Mouse (Mus musculus): Measurements from ENCODE around the gene Wnt9a. TPM values are rescaled to one million over a fixed set of nuclear protein-coding genes. Genes with fewer than 3 reads are reported as not detected.

Wnt9a gene
- polyA plus RNA-seq, 1 experiment from 2014 or later = 3.9 TPM

DNA sequence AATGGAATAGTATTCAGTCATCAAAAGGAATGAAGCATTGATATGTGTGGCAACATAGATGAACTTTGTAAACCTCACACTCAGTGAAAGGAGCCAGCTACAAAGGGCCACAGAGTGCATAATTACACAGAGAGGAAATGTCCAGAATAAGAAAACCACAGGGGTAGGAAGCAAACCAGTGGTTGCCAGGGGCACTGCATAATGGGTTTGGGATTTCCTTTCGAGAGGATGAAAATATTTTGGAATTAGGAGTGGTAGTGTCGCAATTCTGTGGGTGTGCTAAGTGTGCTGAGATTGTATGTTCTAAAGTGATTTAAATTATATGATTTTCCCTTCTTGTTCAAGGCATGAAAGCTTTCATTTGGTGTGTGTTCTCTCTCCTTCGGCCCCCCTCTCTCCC, 32.5 kb upstream of the Wnt9a start:
- H3K4me1 ChIP-seq (replicated peaks; ENCODE audit: control insufficient read depth, insufficient read depth, low read length) = no peaks in the 10 kb centered on the region
- no peaks in the 10 kb centered on the region; the same call in 1 of the 2 replicates for H3K27me3 ChIP-seq (ENCODE audit: control insufficient read depth, insufficient read depth, low read depth, low read length)
- no peaks in the 10 kb centered on the region for H3K9me3 ChIP-seq (ENCODE audit: control insufficient read depth, low read length)
- no peak overlapping the region for H3K4me3 ChIP-seq (ENCODE audit: low read length)
- no peak overlapping the region for H3K9ac ChIP-seq (ENCODE audit: low read length)
- H3K4me2 ChIP-seq (ENCODE audit: low read depth, low read length) = no peak overlapping the region
- 74% methylated on average over 2 of the region's 3 CpGs for WGBS
- no peak for ATAC-seq (ENCODE audit: low read depth)
- H3K27ac ChIP-seq (ENCODE audit: low read length) = no peak overlapping the region
- H3K36me3 ChIP-seq (ENCODE audit: control insufficient read depth, insufficient read depth, low read length) = no peaks in the 10 kb centered on the region

DNA sequence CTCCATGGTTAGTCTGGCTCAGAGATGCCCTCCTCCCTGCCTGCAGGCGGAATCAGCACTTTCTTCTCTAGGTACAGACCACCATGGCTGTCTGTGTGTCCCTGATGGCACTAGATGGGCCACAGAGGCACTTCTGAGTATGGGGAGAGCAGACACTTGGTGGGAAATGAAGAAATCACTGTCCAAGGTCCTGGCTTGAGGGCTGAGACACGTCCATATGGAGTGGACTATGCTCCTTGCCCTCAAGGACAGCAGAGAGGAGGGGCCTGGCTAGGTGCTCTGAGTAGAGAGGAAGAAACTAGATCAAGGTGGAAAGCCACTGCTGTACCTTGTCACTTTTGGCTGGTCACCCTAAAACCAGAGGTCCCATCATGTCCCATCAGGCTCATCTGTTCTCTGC, 29.9 kb upstream of the Wnt9a start:
- Histone ChIP-seq H3K27me3 (ENCODE audit: control insufficient read depth, insufficient read depth, low read depth, low read length) (peaks cover 8% of the 10 kb centered on the region), H3K27ac (ENCODE audit: low read length) (no peak overlapping the region), H3K36me3 (ENCODE audit: control insufficient read depth, insufficient read depth, low read length) (no peaks in the 10 kb centered on the region), H3K9ac (ENCODE audit: low read length) (no peak overlapping the region), H3K9me3 (ENCODE audit: control insufficient read depth, low read length) (no peaks in the 10 kb centered on the region), H3K4me1 (replicated peaks; ENCODE audit: control insufficient read depth, insufficient read depth, low read length) (no peaks in the 10 kb centered on the region), H3K4me3 (ENCODE audit: low read length) (no peak overlapping the region), H3K4me2 (ENCODE audit: low read depth, low read length) (no peak overlapping the region)
- no peak for ATAC-seq (ENCODE audit: low read depth)
- 21% methylated on average over 2 of the region's 2 CpGs for WGBS

DNA sequence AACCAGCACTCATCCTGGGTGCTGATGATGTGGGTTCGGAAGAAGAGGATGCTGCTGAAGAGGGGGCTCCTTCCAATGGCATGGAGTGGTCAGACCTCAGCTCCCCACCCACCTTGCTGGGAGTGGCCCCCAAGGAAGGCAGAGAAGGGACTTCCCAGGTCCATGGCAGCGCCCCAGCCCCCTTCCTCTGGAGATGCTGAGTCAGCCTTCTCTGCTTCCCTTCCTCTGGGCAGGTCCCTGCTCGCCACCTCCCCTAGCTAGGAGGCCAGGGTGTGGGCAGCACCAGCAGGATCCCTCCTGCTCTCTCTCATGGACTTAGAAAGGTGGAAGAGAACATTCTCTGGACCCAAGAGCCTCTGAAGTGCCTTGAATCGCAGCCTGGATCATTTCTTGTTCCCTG, 28.7 kb upstream of the Wnt9a start:
- Histone ChIP-seq H3K27ac (ENCODE audit: low read length) (no peak overlapping the region), H3K4me2 (ENCODE audit: low read depth, low read length) (no peak overlapping the region), H3K4me3 (ENCODE audit: low read length) (no peak overlapping the region), H3K9ac (ENCODE audit: low read length) (no peak overlapping the region), H3K36me3 (ENCODE audit: control insufficient read depth, insufficient read depth, low read length) (no peaks in the 10 kb centered on the region), H3K27me3 (ENCODE audit: control insufficient read depth, insufficient read depth, low read depth, low read length) (peaks cover 8% of the 10 kb centered on the region), H3K4me1 (replicated peaks; ENCODE audit: control insufficient read depth, insufficient read depth, low read length) (no peaks in the 10 kb centered on the region), H3K9me3 (ENCODE audit: control insufficient read depth, low read length) (no peaks in the 10 kb centered on the region)
- WGBS = 69% methylated on average over 4 of the region's 4 CpGs
- no peak for ATAC-seq (ENCODE audit: low read depth)

DNA sequence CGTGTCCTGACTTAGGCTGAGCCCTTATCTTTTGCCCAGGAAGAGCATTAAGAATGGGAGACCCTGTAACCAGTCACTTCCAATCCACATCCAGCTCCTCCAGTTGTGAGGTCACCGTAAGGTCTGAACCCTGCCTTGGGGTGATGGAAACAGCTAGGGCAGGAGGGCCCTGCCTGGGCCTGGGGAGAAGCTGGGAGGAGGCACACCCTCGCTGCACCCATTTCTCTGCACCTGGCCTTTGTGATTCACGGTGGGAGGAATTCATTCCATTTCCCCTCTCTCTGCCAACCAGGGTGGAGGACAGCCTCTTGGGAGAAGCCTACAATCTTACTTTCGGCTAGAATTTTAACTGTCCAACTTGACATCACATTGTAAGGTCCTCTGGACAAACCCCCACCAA, 24.6 kb upstream of the Wnt9a start:
- H3K9ac ChIP-seq (ENCODE audit: low read length) = no peak overlapping the region
- 53% methylated on average over 5 of the region's 5 CpGs for WGBS
- no peaks in the 10 kb centered on the region for H3K9me3 ChIP-seq (ENCODE audit: control insufficient read depth, low read length)
- no peaks in the 10 kb centered on the region for H3K4me1 ChIP-seq (replicated peaks; ENCODE audit: control insufficient read depth, insufficient read depth, low read length)
- H3K36me3 ChIP-seq (ENCODE audit: control insufficient read depth, insufficient read depth, low read length) = no peaks in the 10 kb centered on the region
- peaks cover 30% of the 10 kb centered on the region for H3K27me3 ChIP-seq (ENCODE audit: control insufficient read depth, insufficient read depth, low read depth, low read length)
- H3K27ac ChIP-seq (ENCODE audit: low read length) = no peak overlapping the region
- no peak for ATAC-seq (ENCODE audit: low read depth)
- no peak overlapping the region for H3K4me2 ChIP-seq (ENCODE audit: low read depth, low read length)
- H3K4me3 ChIP-seq (ENCODE audit: low read length) = no peak overlapping the region

DNA sequence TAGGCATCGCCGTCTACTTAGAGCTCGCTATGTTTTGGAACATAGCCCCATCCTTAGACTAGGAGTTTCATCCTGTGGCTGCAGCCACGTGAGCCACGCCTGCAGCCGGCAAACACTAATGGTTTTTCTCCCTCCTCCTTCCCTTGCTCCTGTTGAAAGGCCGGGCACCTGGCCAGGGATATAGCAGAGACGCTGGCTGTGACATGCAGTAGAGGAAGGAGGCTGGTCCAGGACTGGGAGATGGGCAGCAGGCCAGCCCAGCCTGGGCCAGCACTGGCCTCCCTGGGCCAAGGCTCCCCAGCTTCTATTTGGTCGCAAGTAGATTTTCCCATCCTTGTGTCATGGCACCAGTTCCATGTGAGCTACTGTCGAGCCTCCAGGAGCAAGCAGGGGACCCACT, 23.8 kb upstream of the Wnt9a start:
- Histone ChIP-seq H3K4me3 (ENCODE audit: low read length) (no peak overlapping the region), H3K9ac (ENCODE audit: low read length) (no peak overlapping the region), H3K27me3 (ENCODE audit: control insufficient read depth, insufficient read depth, low read depth, low read length) (peaks cover 38% of the 10 kb centered on the region), H3K9me3 (ENCODE audit: control insufficient read depth, low read length) (no peaks in the 10 kb centered on the region), H3K4me2 (ENCODE audit: low read depth, low read length) (no peak overlapping the region), H3K4me1 (replicated peaks; ENCODE audit: control insufficient read depth, insufficient read depth, low read length) (no peaks in the 10 kb centered on the region), H3K36me3 (ENCODE audit: control insufficient read depth, insufficient read depth, low read length) (no peaks in the 10 kb centered on the region), H3K27ac (ENCODE audit: low read length) (no peak overlapping the region)
- 46% methylated on average over 10 of the region's 10 CpGs for WGBS
- ATAC-seq (ENCODE audit: low read depth) = peak; percentile 72

DNA sequence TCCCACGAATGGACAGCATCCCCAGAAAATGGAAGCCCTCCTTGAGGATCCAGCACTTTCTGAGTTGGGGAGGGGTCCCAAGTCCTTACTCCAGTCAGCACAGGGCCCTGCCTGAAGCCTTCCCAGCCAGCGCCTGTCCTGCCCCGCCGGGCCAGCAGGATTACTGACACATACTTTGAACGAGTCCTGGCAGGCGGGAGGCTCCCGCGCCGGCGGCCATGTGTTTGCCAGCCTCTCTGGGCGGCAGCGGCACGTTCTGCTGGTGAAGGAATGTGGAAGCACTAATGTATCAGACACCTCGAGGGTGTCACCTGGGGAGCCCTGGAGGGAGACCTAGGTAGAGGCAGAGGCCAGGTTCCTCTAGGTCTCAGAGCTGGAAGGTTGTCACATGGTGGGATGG, 22.6 kb upstream of the Wnt9a start:
- no peaks in the 10 kb centered on the region for H3K36me3 ChIP-seq (ENCODE audit: control insufficient read depth, insufficient read depth, low read length)
- no peak overlapping the region; the same call in 1 of the 2 replicates for H3K9ac ChIP-seq (ENCODE audit: low read length)
- no peak overlapping the region for H3K27ac ChIP-seq (ENCODE audit: low read length)
- no peaks in the 10 kb centered on the region for H3K9me3 ChIP-seq (ENCODE audit: control insufficient read depth, low read length)
- no peak overlapping the region for H3K4me3 ChIP-seq (ENCODE audit: low read length)
- no peak overlapping the region for H3K4me2 ChIP-seq (ENCODE audit: low read depth, low read length)
- ATAC-seq (ENCODE audit: low read depth) = no peak
- H3K4me1 ChIP-seq (replicated peaks; ENCODE audit: control insufficient read depth, insufficient read depth, low read length) = no peaks in the 10 kb centered on the region
- WGBS = 12% methylated on average over 14 of the region's 14 CpGs
- H3K27me3 ChIP-seq (ENCODE audit: control insufficient read depth, insufficient read depth, low read depth, low read length) = peaks cover 50% of the 10 kb centered on the region

DNA sequence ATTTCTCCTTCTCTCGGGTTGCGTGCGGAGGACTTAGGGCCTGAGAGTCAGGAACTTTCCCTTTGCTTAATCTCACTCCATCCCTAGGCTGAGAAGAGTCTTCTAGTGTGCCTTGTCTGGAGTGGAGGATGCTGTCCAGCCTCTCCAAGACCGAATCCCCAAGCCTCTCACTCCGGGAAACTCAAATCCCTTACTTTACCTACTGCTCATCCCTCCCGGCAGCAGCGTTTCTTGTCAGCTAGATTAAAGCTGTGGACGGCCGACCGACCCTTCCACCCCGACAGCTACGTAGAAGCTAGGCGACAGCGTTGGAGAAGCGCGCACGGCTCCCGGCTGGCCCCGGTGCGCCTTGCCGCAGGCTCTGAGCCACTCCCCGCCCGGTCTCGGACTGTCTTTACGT, 17.0 kb upstream of the Wnt9a start:
- Histone ChIP-seq H3K4me1 (replicated peaks; ENCODE audit: control insufficient read depth, insufficient read depth, low read length) (peaks cover 5% of the 10 kb centered on the region), H3K36me3 (ENCODE audit: control insufficient read depth, insufficient read depth, low read length) (no peaks in the 10 kb centered on the region), H3K9ac (ENCODE audit: low read length) (no peak overlapping the region), H3K9me3 (ENCODE audit: control insufficient read depth, low read length) (no peaks in the 10 kb centered on the region), H3K27me3 (ENCODE audit: control insufficient read depth, insufficient read depth, low read depth, low read length) (peaks cover 85% of the 10 kb centered on the region), H3K27ac (ENCODE audit: low read length) (no peak overlapping the region), H3K4me3 (ENCODE audit: low read length) (no peak overlapping the region), H3K4me2 (ENCODE audit: low read depth, low read length) (0 out of 2 replicates have a peak overlapping the region, but pooled peaks have one; percentile 32)
- no peak for ATAC-seq (ENCODE audit: low read depth)
- 1% methylated on average over 25 of the region's 25 CpGs for WGBS

DNA sequence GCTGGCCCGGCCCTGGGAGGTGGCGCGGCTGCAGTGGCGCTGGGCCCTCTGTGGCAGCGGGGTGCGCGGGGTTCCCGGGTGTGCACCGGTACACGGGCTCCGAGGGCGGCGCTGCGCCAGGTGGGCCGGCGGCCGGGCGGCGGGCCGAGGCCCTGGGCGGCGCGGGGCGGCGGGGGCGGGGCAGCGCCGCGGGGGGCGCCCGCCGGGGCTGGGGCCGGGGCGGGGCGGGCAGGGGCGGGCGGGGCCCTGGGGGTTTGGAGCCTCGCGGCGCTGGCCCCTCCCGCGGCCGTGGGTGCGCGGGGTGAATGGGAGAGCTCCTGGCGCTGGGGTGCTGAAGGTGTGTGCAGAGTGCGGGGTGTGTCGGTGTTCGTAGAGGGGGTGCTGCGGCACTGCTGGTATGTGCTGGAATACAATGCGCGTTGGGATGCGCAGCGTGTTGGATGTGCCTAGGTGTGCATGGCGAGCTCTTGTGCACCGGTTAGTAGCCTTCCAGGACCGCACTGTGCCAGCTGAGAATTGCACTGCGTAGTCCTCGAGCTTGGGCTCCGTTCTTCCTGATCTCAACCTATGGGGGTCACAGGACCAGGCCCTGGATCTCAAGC, 15.9 kb upstream of the Wnt9a start, which contains the start of gene Wnt3a:
Gene Wnt3a (minus strand): TSS at position 51 of the 602 bp plus-strand sequence.
- Histone ChIP-seq H3K9ac (ENCODE audit: low read length) (no peak within 1 kb of the TSS), H3K4me3 (ENCODE audit: low read length) (peak within 1 kb of the TSS; percentile 45), H3K4me2 (ENCODE audit: low read depth, low read length) (peak within 1 kb of the TSS; percentile 62), H3K27ac (ENCODE audit: low read length) (no peak within 1 kb of the TSS), H3K9me3 (ENCODE audit: control insufficient read depth, low read length) (no peaks in the 10 kb centered on the region), H3K36me3 (ENCODE audit: control insufficient read depth, insufficient read depth, low read length) (no peaks in the 10 kb centered on the region), H3K4me1 (replicated peaks; ENCODE audit: control insufficient read depth, insufficient read depth, low read length) (peaks cover 5% of the 10 kb centered on the region), H3K27me3 (ENCODE audit: control insufficient read depth, insufficient read depth, low read depth, low read length) (peaks cover 79% of the 10 kb centered on the region)
- 1% methylated on average over 19 of the region's 60 CpGs for WGBS
- ATAC-seq (ENCODE audit: low read depth) = peak; percentile 39; the same call in 1 of the 2 replicates

DNA sequence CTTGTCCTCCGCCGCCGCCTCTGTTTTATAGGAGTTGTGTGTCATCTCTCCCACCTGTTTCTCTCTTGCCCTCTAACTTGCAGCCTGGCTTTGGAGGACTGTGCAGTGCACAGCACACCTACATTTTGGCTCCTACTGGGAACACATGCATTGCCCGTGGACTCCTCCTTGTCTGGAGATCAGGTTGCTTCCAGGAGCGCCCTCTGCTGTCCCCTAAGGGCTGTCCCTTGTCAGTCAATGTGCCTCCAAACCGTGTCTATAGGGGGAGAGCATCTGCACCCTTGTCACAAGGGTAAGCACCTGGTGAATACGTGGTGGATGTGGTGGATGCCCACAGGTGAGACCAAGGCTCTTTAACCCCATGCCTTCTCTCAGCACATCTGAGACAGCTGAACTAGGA, 13.1 kb upstream of the Wnt9a start:
- no peak overlapping the region for H3K4me3 ChIP-seq (ENCODE audit: low read length)
- WGBS = 25% methylated on average over 7 of the region's 7 CpGs
- H3K9me3 ChIP-seq (ENCODE audit: control insufficient read depth, low read length) = no peaks in the 10 kb centered on the region
- peak; percentile 32; the same call in 1 of the 2 replicates for ATAC-seq (ENCODE audit: low read depth)
- H3K36me3 ChIP-seq (ENCODE audit: control insufficient read depth, insufficient read depth, low read length) = no peaks in the 10 kb centered on the region
- peaks cover 5% of the 10 kb centered on the region for H3K4me1 ChIP-seq (replicated peaks; ENCODE audit: control insufficient read depth, insufficient read depth, low read length)
- no peak overlapping the region for H3K27ac ChIP-seq (ENCODE audit: low read length)
- peaks cover 56% of the 10 kb centered on the region for H3K27me3 ChIP-seq (ENCODE audit: control insufficient read depth, insufficient read depth, low read depth, low read length)
- H3K4me2 ChIP-seq (ENCODE audit: low read depth, low read length) = no peak overlapping the region
- H3K9ac ChIP-seq (ENCODE audit: low read length) = no peak overlapping the region

Data from lung, embryonic 16.5 days (tissue).